Mouse (Mus musculus) thymus, adult 2 months (tissue): Measurements from ENCODE around the gene Kcnh5. TPM values are rescaled to one million over a fixed set of nuclear protein-coding genes. Genes with fewer than 3 reads are reported as not detected.

Source experiments
- DNase-seq: peaks from one replicate; pipeline ENCODE4 v3.0.0; 2021
- H3K27ac ChIP-seq: fragments of 200-500 bp; 2 replicates; pipeline ENCODE4 v1.5.1; 2012; ENCODE audit warnings: low read length, control low read depth; ENCODE audit not compliant: control insufficient read depth, insufficient read depth
- H3K27me3 ChIP-seq: fragments of 200-500 bp; 2 replicates; pipeline ENCODE4 v1.6.1; 2012; ENCODE audit warnings: mild to moderate bottlenecking, low read length, moderate library complexity, mixed read lengths; ENCODE audit not compliant: control insufficient read depth, insufficient read depth
- H3K36me3 ChIP-seq: fragments of 200-500 bp; 2 replicates; pipeline ENCODE4 v1.6.1; 2012; ENCODE audit warnings: mild to moderate bottlenecking, low read length, moderate library complexity; ENCODE audit not compliant: control insufficient read depth, insufficient read depth
- H3K4me1 ChIP-seq: fragments of 200-500 bp; replicated peaks from 2 replicates; pipeline ENCODE4 v1.6.1; 2012; ENCODE audit warnings: low read length; ENCODE audit not compliant: control insufficient read depth, insufficient read depth
- H3K4me3 ChIP-seq: fragments of 200-500 bp; 2 replicates; pipeline ENCODE4 v1.5.1; 2012; ENCODE audit warnings: mild to moderate bottlenecking, low read length, control low read depth, moderate library complexity; ENCODE audit not compliant: control insufficient read depth, insufficient read depth
- CTCF ChIP-seq: fragments of 200-500 bp; IDR thresholded peaks from 2 replicates; pipeline ENCODE4 v1.5.1; 2012; ENCODE audit warnings: mild to moderate bottlenecking, control low read depth, low read length, moderate library complexity, borderline replicate concordance; ENCODE audit not compliant: control insufficient read depth, poor library complexity, insufficient read depth; ENCODE audit errors: extremely low read depth
- POLR2A ChIP-seq: fragments of 200-500 bp; IDR thresholded peaks from 2 replicates; pipeline ENCODE4 v1.6.1; 2012; ENCODE audit warnings: mild to moderate bottlenecking, low read length, control low read depth, moderate library complexity; ENCODE audit not compliant: control insufficient read depth, poor library complexity, insufficient read depth; ENCODE audit errors: extremely low read depth
- WGBS: fragments of 180-500 bp; shearing (Covaris S2); methylation state at CpG from one replicate; pipeline ENCODE4 v1.1.7; 2018; 5-methylcytosine and 5-hydroxymethylcytosine counted together
- polyA plus RNA-seq: library from polyadenylated mRNA; depleted of rRNA; stranded (reverse); fragments of >200 nt; gene quantifications from 2 replicates; pipeline ENCODE4 v1.2.3, GENCODE M21; 2012; rRNA removed

Kcnh5 gene
- polyA plus RNA-seq, 1 experiment = not detected

- no peak overlapping the region for H3K4me3 ChIP-seq
- H3K4me1 ChIP-seq = no peaks in the 10 kb centered on the region
- 87% methylated on average over 2 of the region's 2 CpGs for WGBS
- no peak for DNase-seq
- H3K27ac ChIP-seq = no peak overlapping the region
- no peaks in the 10 kb centered on the region for H3K27me3 ChIP-seq
- no peaks in the 10 kb centered on the region for H3K36me3 ChIP-seq
- no peak for TF ChIP-seq POLR2A
- no peak for TF ChIP-seq CTCF
These were observed 321.5 kb downstream of the Kcnh5 start for GRCm38 (mm10) chr12:74855666-74856065.

- Histone ChIP-seq H3K4me1 (no peaks in the 10 kb centered on the region), H3K36me3 (no peaks in the 10 kb centered on the region), H3K27ac (no peak overlapping the region), H3K27me3 (no peaks in the 10 kb centered on the region), H3K4me3 (no peak overlapping the region)
- DNase-seq = no peak
- WGBS = 74% methylated on average over 1 of the region's 1 CpGs
- TF ChIP-seq CTCF = no peak
- TF ChIP-seq POLR2A = no peak
These were observed 322.9 kb downstream of the Kcnh5 start for GRCm38 (mm10) chr12:74854263-74854662.

- 70% methylated on average over 2 of the region's 2 CpGs for WGBS
- Histone ChIP-seq H3K36me3 (no peaks in the 10 kb centered on the region), H3K4me1 (no peaks in the 10 kb centered on the region), H3K27me3 (no peaks in the 10 kb centered on the region), H3K27ac (no peak overlapping the region), H3K4me3 (no peak overlapping the region)
- DNase-seq = no peak
- TF ChIP-seq POLR2A (no peak), CTCF (no peak)
These were observed 326.8 kb downstream of the Kcnh5 start for GRCm38 (mm10) chr12:74850323-74850722.

- DNase-seq = no peak
- WGBS = 79% methylated on average over 4 of the region's 4 CpGs
- H3K36me3 ChIP-seq = no peaks in the 10 kb centered on the region
- H3K27ac ChIP-seq = no peak overlapping the region
- no peaks in the 10 kb centered on the region for H3K4me1 ChIP-seq
- TF ChIP-seq CTCF (no peak), POLR2A (no peak)
- no peak overlapping the region for H3K4me3 ChIP-seq
- H3K27me3 ChIP-seq = no peaks in the 10 kb centered on the region
These were observed 327.2 kb downstream of the Kcnh5 start for GRCm38 (mm10) chr12:74849912-74850311.

GRCm38 (mm10) chr12:74848611-74849347 is 328.4 kb downstream of the Kcnh5 start:
- WGBS = 91% methylated on average over 12 of the region's 12 CpGs
- TF ChIP-seq POLR2A (no peak), CTCF (no peak)
- Histone ChIP-seq H3K27me3 (no peaks in the 10 kb centered on the region), H3K36me3 (no peaks in the 10 kb centered on the region), H3K4me1 (no peaks in the 10 kb centered on the region), H3K4me3 (no peak overlapping the region), H3K27ac (no peak overlapping the region)
- DNase-seq = no peak

Other genes starting within 250 kb of the Kcnh5 start
- gene Rhoj, start 131.0 kb upstream of the Kcnh5 start, polyA plus RNA-seq = 5.1 and 5.9 TPM in 2 replicates
- gene Gphb5, start 239.4 kb upstream of the Kcnh5 start, polyA plus RNA-seq = 0.08 and 0.19 TPM in 2 replicates